Mouse (Mus musculus): Measurements from ENCODE around the gene Tmem252.

GRCm38 (mm10) chr19:24716303-24717097, 42.7 kb downstream of the Tmem252 start:
- no peak for TF ChIP-seq POLR2A (IDR thresholded peaks at IDR 0.05; ENCODE audit: insufficient read depth, low read depth, low read length)
- TF ChIP-seq CTCF (IDR thresholded peaks at IDR 0.05), result no peak

All from heart, adult 2 months (tissue).